Mouse (Mus musculus): ENCODE measurements at regions not wholly inside any gene's neighbourhood (a gene's known extent, or its start where the extent isn't known, plus 50 kb on each side); places are given as distances from the start of the nearest gene placed in this dataset.

GRCm38 (mm10) chr10:12061069-12061861, 718.1 kb downstream of the Epm2a start:
- no peak for DNase-seq (ENCODE audit: low read depth, low spot score)

- DNase-seq (ENCODE audit: low read depth, low spot score) = no peak
These were observed 719.1 kb downstream of the Epm2a start for GRCm38 (mm10) chr10:12062302-12062701.

- DNase-seq (ENCODE audit: low read depth, low spot score) = no peak
These were observed 740.8 kb downstream of the Epm2a start for GRCm38 (mm10) chr10:12083961-12084360.

GRCm38 (mm10) chr10:12092521-12092920, 749.3 kb downstream of the Epm2a start:
- no peak for DNase-seq (ENCODE audit: low read depth, low spot score)

- DNase-seq (ENCODE audit: low read depth, low spot score) = no peak
These were observed 753.5 kb downstream of the Epm2a start for GRCm38 (mm10) chr10:12096678-12097077.

GRCm38 (mm10) chr10:12107001-12107418, 762.2 kb downstream of the Utrn start:
- DNase-seq (ENCODE audit: low read depth, low spot score) = peak; percentile 39

- no peak for DNase-seq (ENCODE audit: low read depth, low spot score)
These were observed 757.4 kb downstream of the Utrn start for GRCm38 (mm10) chr10:12111720-12112119.

- DNase-seq (ENCODE audit: low read depth, low spot score) = no peak
These were observed 753.4 kb downstream of the Utrn start for GRCm38 (mm10) chr10:12115767-12116166.

GRCm38 (mm10) chr10:12116662-12117303, 752.4 kb downstream of the Utrn start:
- no peak for DNase-seq (ENCODE audit: low read depth, low spot score)

- DNase-seq (ENCODE audit: low read depth, low spot score) = no peak
These were observed 744.9 kb downstream of the Utrn start for GRCm38 (mm10) chr10:12124272-12124671.

- DNase-seq (ENCODE audit: low read depth, low spot score) = no peak
These were observed 739.7 kb downstream of the Utrn start for GRCm38 (mm10) chr10:12129486-12129885.

- DNase-seq (ENCODE audit: low read depth, low spot score) = no peak
These were observed 724.5 kb downstream of the Utrn start for GRCm38 (mm10) chr10:12144691-12145090.

GRCm38 (mm10) chr10:12146942-12147537, 722.1 kb downstream of the Utrn start:
- no peak for DNase-seq (ENCODE audit: low read depth, low spot score)

GRCm38 (mm10) chr10:12170243-12170642, 698.9 kb downstream of the Utrn start:
- no peak for DNase-seq (ENCODE audit: low read depth, low spot score)

- no peak for DNase-seq (ENCODE audit: low read depth, low spot score)
These were observed 694.9 kb downstream of the Utrn start for GRCm38 (mm10) chr10:12174200-12174818.

- DNase-seq (ENCODE audit: low read depth, low spot score) = no peak
These were observed 694.0 kb downstream of the Utrn start for GRCm38 (mm10) chr10:12175141-12175540.

GRCm38 (mm10) chr10:12177482-12177881, 691.7 kb downstream of the Utrn start:
- no peak for DNase-seq (ENCODE audit: low read depth, low spot score)

GRCm38 (mm10) chr10:12180965-12181364, 688.2 kb downstream of the Utrn start:
- DNase-seq (ENCODE audit: low read depth, low spot score) = no peak

- DNase-seq (ENCODE audit: low read depth, low spot score) = no peak
These were observed 682.1 kb downstream of the Utrn start for GRCm38 (mm10) chr10:12186918-12187639.

- no peak for DNase-seq (ENCODE audit: low read depth, low spot score)
These were observed 681.4 kb downstream of the Utrn start for GRCm38 (mm10) chr10:12187669-12188342.

GRCm38 (mm10) chr10:12190435-12190834, 678.7 kb downstream of the Utrn start:
- DNase-seq (ENCODE audit: low read depth, low spot score) = no peak
